23 mouse cellular contexts compared by ENCODE assay signal in the genomic region with DNA sequence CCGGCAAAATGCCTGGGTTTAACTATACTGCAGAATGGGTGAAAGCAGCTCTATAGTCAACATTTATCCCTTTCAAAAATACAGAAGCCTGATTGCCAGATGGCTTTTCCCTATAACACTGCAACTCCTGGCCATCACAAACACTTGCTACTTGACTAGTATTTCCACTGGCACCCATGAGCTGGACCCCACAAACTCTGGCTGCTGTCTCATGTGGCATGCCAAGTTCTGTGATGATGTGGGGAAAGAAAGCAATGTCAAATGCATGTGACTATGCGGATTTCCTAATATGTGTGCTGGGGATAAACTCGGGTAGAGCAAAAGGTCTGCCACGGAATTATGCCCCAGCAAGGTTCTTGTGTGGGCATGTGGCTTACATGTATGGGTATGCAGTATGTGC.
"Had no signal": no experiment of that assay in that cellular context is flagged by ENCODE, and none has a peak within 500 bp of the region (broad histone marks: within the 10 kb centered on the region; RNA-seq: fewer than 3 reads in every experiment).

No protein-coding gene starts in this region.

- ATAC-seq: forebrain, embryonic 16.5 days; intestine, embryonic 16.5 days had no signal

- H3K9ac ChIP-seq: heart, embryonic 12.5 days; hindbrain, embryonic 13.5 days; hindbrain, embryonic 15.5 days; kidney, embryonic 15.5 days had no signal

- H3K27ac ChIP-seq: gastrocnemius, adult 2 months; heart, embryonic 10.5 days; hindbrain, embryonic 10.5 days; hindbrain, embryonic 13.5 days; hindbrain, embryonic 15.5 days; hindbrain, postnatal 0 days; kidney, embryonic 15.5 days; kidney, postnatal 0 days; limb, embryonic 13.5 days had no signal

- DNase-seq: gastrocnemius, adult 2 months; gastrocnemius, postnatal 10 days; gastrocnemius, postnatal 25 days; heart, adult 18-20 months; heart, postnatal 10 days; heart, postnatal 4 days; kidney, adult 11 months; kidney, adult 2 months; kidney, adult 9 months; kidney, postnatal 14 days; kidney, postnatal 36 days; left cerebral cortex, postnatal 4 days had no signal

- H3K27me3 ChIP-seq: heart, embryonic 12.5 days; hindbrain, embryonic 13.5 days; hindbrain, embryonic 15.5 days; kidney, embryonic 15.5 days; limb, embryonic 13.5 days had no signal

- H3K4me1 ChIP-seq: hindbrain, embryonic 10.5 days; hindbrain, embryonic 13.5 days; hindbrain, embryonic 15.5 days; kidney, embryonic 15.5 days; limb, embryonic 13.5 days had no signal

- H3K9me3 ChIP-seq: heart, embryonic 10.5 days; heart, embryonic 12.5 days; hindbrain, embryonic 10.5 days; hindbrain, embryonic 13.5 days; hindbrain, embryonic 15.5 days; kidney, embryonic 15.5 days; limb, embryonic 13.5 days had no signal

- H3K4me3 ChIP-seq: gastrocnemius, adult 2 months; heart, embryonic 10.5 days; heart, embryonic 12.5 days; hindbrain, embryonic 10.5 days; hindbrain, embryonic 13.5 days; hindbrain, embryonic 15.5 days; kidney, embryonic 15.5 days; limb, embryonic 13.5 days had no signal

- H3K4me2 ChIP-seq: heart, embryonic 12.5 days; hindbrain, embryonic 13.5 days; hindbrain, embryonic 15.5 days; kidney, embryonic 15.5 days; limb, embryonic 13.5 days had no signal
